Mouse (Mus musculus) C2C12 (cell line): ENCODE results near the gene Ppfia3.

Experiments used
- CEBPB ChIP-seq: IDR thresholded peaks from one replicate; pipeline ENCODE4 v1.6.1; 2011; ENCODE audit warnings: low read depth, mild to moderate bottlenecking, control low read depth, moderate library complexity
- CTCF ChIP-seq: IDR thresholded peaks from one replicate; pipeline ENCODE4 v1.5.1; 2011; ENCODE audit not compliant: control insufficient read depth, insufficient read depth, insufficient read length
- FOSL1 ChIP-seq: IDR thresholded peaks from one replicate; pipeline ENCODE4 v1.8.0; 2011; ENCODE audit warnings: mild to moderate bottlenecking, low read length; ENCODE audit not compliant: poor library complexity, insufficient read depth, severe bottlenecking
- MAX ChIP-seq: IDR thresholded peaks from one replicate; pipeline ENCODE4 v1.6.1; 2011; ENCODE audit warnings: mild to moderate bottlenecking, control low read depth
- MYOD1 ChIP-seq: IDR thresholded peaks from one replicate; pipeline ENCODE4 v1.6.1; 2011; ENCODE audit warnings: low read depth; ENCODE audit not compliant: control insufficient read depth, insufficient read length
- MYOG ChIP-seq: IDR thresholded peaks from one replicate; pipeline ENCODE4 v1.6.1; 2011; ENCODE audit not compliant: control insufficient read depth, insufficient read length; ENCODE audit errors: extremely low read depth
- USF1 ChIP-seq: IDR thresholded peaks from one replicate; pipeline ENCODE4 v1.6.1; 2011; ENCODE audit warnings: low read depth, mild to moderate bottlenecking, control low read depth, moderate library complexity

- TF ChIP-seq CTCF = no peak
- TF ChIP-seq MAX = no peak
- TF ChIP-seq USF1 = no peak
- TF ChIP-seq CEBPB = no peak
- TF ChIP-seq MYOD1 = no peak
- TF ChIP-seq MYOG = no peak
- TF ChIP-seq FOSL1 = no peak
These were observed 30.5 kb downstream of the Ppfia3 start for GRCm38 (mm10) chr7:45336319-45336718.
